Mouse (Mus musculus) lung, embryonic 15.5 days (tissue): ENCODE data around the gene Sdhc. TPM values are rescaled to one million over a fixed set of nuclear protein-coding genes. Genes with fewer than 3 reads are reported as not detected.

Experiments used
- ATAC-seq: fragments of 200-750 bp; cut with Nextera tagmentation; 2 replicates; pipeline ENCODE4 v1.8.0; 2017; ENCODE audit warnings: moderate number of reproducible peaks, borderline replicate concordance; ENCODE audit not compliant: low FRiP score, low TSS enrichment; ENCODE audit errors: extremely low read depth
- H3K27ac ChIP-seq: fragments of 300-500 bp; sonication (generic); 2 replicates; pipeline ENCODE4 v1.5.1; 2015; ENCODE audit warnings: moderate library complexity, mild to moderate bottlenecking, inconsistent platforms
- H3K27me3 ChIP-seq: fragments of 300-500 bp; sonication (generic); 2 replicates; pipeline ENCODE4 v1.6.1; 2015; ENCODE audit warnings: inconsistent platforms
- H3K36me3 ChIP-seq: fragments of 300-500 bp; sonication (generic); 2 replicates; pipeline ENCODE4 v1.6.1; 2015; ENCODE audit warnings: inconsistent platforms
- H3K4me1 ChIP-seq: fragments of 300-500 bp; sonication (generic); 2 replicates; pipeline ENCODE4 v1.6.1; 2015; ENCODE audit warnings: inconsistent platforms
- H3K4me2 ChIP-seq: fragments of 300-500 bp; sonication (generic); 2 replicates; pipeline ENCODE4 v1.6.1; 2015; ENCODE audit warnings: inconsistent platforms, mild to moderate bottlenecking, moderate library complexity
- H3K4me3 ChIP-seq: fragments of 300-500 bp; sonication (generic); 2 replicates; pipeline ENCODE4 v1.5.1; 2015; ENCODE audit warnings: mild to moderate bottlenecking, inconsistent platforms
- H3K9ac ChIP-seq: fragments of 300-500 bp; sonication (generic); 2 replicates; pipeline ENCODE4 v1.6.1; 2015; ENCODE audit warnings: inconsistent platforms
- H3K9me3 ChIP-seq: fragments of 300-500 bp; sonication (generic); 2 replicates; pipeline ENCODE4 v1.6.1; 2016; ENCODE audit warnings: inconsistent platforms
- WGBS: fragments of 180-500 bp; shearing (Covaris S2); methylation state at CpG from one replicate; pipeline ENCODE4 v1.1.7; 2015; 5-methylcytosine and 5-hydroxymethylcytosine counted together
- polyA plus RNA-seq: library from polyadenylated mRNA; unstranded; fragments of >200 nt; fragmentation: Nextera tagmentation; extraction: Ambion mirVana; gene quantifications from 2 replicates; pipeline ENCODE4 v1.2.1, GENCODE M21; 2015

The Sdhc gene
- polyA plus RNA-seq, 1 experiment from 2014 or later, result 256 TPM

- 40% methylated on average over 9 of the region's 9 CpGs for WGBS
- no peak for ATAC-seq
These were observed 40.8 kb downstream of the Sdhc start for GRCm38 (mm10) chr1:171109620-171110019.

DNA sequence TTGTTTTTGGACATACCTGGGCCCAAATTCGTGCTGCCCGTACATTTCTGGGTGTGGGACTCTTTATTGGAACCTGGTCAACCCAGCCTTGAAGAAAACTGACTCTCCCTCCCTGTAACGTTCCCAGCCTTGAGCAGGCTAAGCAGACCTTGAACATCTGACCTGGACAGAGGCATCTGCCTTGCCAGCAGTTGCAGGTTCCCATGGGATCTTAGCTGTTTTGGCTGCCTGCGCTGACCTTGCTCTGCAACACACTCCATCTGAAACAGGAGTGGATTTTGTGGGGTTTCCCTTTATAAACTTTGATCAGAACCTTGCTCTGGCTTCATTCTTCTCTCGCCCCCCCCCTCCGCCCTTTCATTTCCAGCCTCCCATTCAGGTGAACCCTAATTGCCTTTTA lies 45.2 kb downstream of the Sdhc start:
- 74% methylated on average over 6 of the region's 6 CpGs for WGBS
- Histone ChIP-seq H3K4me2 (no peak overlapping the region), H3K9ac (no peak overlapping the region), H3K9me3 (no peaks in the 10 kb centered on the region), H3K36me3 (no peaks in the 10 kb centered on the region), H3K4me3 (no peak overlapping the region), H3K27ac (no peak overlapping the region), H3K27me3 (no peaks in the 10 kb centered on the region), H3K4me1 (peaks cover 12% of the 10 kb centered on the region)
- ATAC-seq, result no peak

More at GRCm38 (mm10) chr1:171109620-171110019, 40.8 kb downstream of the Sdhc start:
- no peak overlapping the region for H3K4me2 ChIP-seq
- no peaks in the 10 kb centered on the region for H3K27me3 ChIP-seq
- no peak overlapping the region for H3K9ac ChIP-seq
- H3K4me1 ChIP-seq, result peaks cover 12% of the 10 kb centered on the region
- H3K4me3 ChIP-seq, result no peak overlapping the region
- no peak overlapping the region for H3K27ac ChIP-seq
- no peaks in the 10 kb centered on the region for H3K9me3 ChIP-seq
- H3K36me3 ChIP-seq, result no peaks in the 10 kb centered on the region

DNA sequence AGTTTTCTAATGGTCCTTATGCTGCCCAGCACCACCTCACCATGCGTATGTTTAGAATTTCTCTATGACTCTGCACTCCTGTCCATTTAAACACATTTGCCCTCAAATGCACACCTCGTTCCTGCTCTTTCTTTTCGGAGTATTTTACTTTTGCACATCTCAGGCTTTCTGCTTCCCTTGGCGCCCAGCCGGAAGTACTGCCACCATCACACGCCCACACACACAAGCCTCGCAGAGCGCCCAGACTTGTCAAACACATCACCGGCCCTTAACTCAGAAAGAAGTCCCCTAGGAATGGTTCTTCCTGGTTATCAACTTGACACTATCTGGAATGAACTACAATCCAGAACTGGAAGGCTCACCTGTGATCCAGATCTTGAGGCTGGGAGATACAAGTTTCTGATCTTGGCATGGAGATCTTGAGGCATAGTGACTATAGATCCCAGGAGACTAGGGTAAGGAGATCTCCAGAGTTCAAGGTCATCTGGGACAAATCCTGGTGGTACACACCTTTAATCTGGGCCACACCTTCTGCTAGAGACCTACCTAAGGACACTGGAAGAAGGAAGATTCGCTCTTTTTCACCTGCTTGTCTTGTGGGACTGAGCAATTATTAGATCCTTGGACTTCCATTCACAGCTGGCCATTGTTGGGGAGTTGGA lies 47.1 kb downstream of the Sdhc start:
- Histone ChIP-seq H3K4me1 (peaks cover 11% of the 10 kb centered on the region; the same call in 1 of the 2 replicates), H3K4me2 (peak overlapping the region; percentile 73), H3K36me3 (no peaks in the 10 kb centered on the region), H3K9me3 (no peaks in the 10 kb centered on the region), H3K27ac (no peak overlapping the region), H3K9ac (peak overlapping the region; percentile 16; the same call in 1 of the 2 replicates), H3K4me3 (peak overlapping the region; percentile 80), H3K27me3 (no peaks in the 10 kb centered on the region)
- 8% methylated on average over 10 of the region's 10 CpGs for WGBS
- ATAC-seq, result no peak; the same call in 1 of the 2 replicates

DNA sequence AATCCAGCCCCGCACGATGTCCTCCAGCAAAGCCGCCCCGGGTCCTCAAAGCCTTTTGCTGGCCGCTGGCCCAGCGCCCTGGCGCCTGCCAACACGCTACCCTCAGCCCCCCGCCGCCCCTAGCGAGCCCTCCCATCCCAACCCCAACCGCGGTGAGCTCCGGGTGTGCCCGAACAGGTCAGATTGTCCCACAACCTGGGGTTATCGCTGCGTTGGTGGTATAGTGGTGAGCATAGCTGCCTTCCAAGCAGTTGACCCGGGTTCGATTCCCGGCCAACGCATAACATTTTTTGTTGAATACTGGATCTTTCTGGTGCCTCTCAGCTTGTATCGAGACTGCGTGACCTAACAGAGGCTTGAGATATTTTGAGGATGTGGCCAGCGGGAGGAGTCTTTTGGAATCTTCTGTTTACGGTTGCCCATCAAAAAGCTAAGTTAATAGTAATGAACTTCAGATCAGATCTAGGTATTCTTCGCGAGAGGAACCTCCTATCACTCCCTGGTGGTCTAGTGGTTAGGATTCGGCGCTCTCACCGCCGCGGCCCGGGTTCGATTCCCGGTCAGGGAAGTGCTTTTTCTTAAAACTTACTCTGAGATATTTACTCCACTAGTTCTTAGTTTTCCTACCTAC lies 47.7 kb downstream of the Sdhc start:
- Histone ChIP-seq H3K36me3 (no peaks in the 10 kb centered on the region), H3K27me3 (no peaks in the 10 kb centered on the region), H3K27ac (peak overlapping the region; percentile 67; the same call in 1 of the 2 replicates), H3K4me1 (peaks cover 11% of the 10 kb centered on the region; the same call in 1 of the 2 replicates), H3K9me3 (no peaks in the 10 kb centered on the region), H3K4me3 (peak overlapping the region; percentile 80), H3K4me2 (peak overlapping the region; percentile 73), H3K9ac (peak overlapping the region; percentile 48)
- ATAC-seq, result peak; percentile 92
- under 1% methylated on average over 35 of the region's 35 CpGs for WGBS

DNA sequence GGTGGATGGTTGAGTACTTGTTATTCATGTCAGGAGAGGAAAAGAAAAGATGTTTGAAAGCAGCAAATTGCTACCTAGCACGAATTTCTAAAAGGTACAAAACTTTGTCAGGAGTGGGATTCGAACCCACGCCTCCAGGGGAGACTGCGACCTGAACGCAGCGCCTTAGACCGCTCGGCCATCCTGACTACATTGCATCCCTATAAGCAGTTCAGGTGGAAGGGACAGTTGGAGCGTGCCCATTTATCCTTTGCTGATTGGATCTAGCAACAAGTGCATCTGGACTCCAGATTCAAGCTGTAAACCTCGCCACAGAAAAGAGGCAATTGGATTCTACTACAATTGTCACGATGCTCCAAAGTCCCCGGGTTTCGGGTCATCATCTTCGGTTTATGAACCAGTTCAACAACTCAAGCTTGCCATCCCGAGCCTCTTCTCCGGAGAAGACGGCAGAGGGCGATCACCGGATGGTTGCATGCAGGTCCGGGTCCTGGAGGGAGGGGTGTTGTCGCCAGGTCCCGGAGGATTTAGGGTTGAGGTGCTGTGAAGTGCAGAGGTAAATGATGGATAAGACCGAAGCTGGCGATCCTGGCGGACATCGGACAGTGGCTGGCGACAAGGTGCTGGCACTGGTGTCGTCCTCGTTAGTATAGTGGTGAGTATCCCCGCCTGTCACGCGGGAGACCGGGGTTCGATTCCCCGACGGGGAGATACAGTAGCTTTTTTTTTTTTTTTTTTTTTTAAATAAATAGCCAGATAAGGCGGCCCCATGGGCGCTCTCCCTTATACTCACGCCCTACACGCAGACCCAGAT lies 48.5 kb downstream of the Sdhc start:
- ATAC-seq, result peak; percentile 87
- Histone ChIP-seq H3K27ac (peak overlapping the region; percentile 67; the same call in 1 of the 2 replicates), H3K9ac (peak overlapping the region; percentile 48), H3K36me3 (no peaks in the 10 kb centered on the region), H3K4me3 (peak overlapping the region; percentile 80), H3K4me2 (peak overlapping the region; percentile 73), H3K9me3 (no peaks in the 10 kb centered on the region), H3K4me1 (peaks cover 11% of the 10 kb centered on the region; the same call in 1 of the 2 replicates), H3K27me3 (no peaks in the 10 kb centered on the region)
- under 1% methylated on average over 40 of the region's 40 CpGs for WGBS

DNA sequence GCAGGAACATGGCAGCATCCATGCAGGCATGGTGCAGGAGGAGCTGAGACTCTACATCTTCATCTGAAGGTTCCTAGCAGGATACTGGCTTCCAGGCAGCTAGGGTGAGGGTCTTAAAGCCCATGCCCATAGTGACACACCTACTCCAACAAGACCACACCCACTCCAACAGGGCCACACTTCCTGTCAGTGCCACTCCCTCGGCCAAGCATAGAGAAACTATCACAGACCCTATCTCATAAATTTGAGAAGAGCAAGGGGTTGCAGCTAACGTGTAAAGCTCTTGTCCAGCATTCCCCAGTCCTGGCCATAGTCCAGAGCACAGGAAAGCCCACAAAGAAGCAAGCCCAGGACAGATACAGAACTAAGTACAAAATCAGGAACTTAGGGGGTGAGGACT lies 49.4 kb downstream of the Sdhc start:
- Histone ChIP-seq H3K4me2 (no peak overlapping the region), H3K27me3 (no peaks in the 10 kb centered on the region), H3K9ac (no peak overlapping the region), H3K9me3 (no peaks in the 10 kb centered on the region), H3K4me1 (peaks cover 15% of the 10 kb centered on the region), H3K4me3 (0 out of 2 replicates have a peak overlapping the region, but pooled peaks have one; percentile 80), H3K36me3 (no peaks in the 10 kb centered on the region), H3K27ac (no peak overlapping the region)
- ATAC-seq, result no peak
- WGBS, result 50% methylated on average over 2 of the region's 2 CpGs

GRCm38 (mm10) chr1:171097612-171098011 lies 52.8 kb downstream of the Sdhc start:
- H3K36me3 ChIP-seq, result no peaks in the 10 kb centered on the region
- no peaks in the 10 kb centered on the region for H3K27me3 ChIP-seq
- no peaks in the 10 kb centered on the region for H3K9me3 ChIP-seq
- whole genome bisulfite sequencing, result 20% methylated on average over 2 of the region's 2 CpGs
- H3K9ac ChIP-seq, result no peak overlapping the region
- H3K27ac ChIP-seq, result no peak overlapping the region
- H3K4me2 ChIP-seq, result no peak overlapping the region
- H3K4me3 ChIP-seq, result no peak overlapping the region
- ATAC-seq, result no peak
- H3K4me1 ChIP-seq, result peaks cover 7% of the 10 kb centered on the region

DNA sequence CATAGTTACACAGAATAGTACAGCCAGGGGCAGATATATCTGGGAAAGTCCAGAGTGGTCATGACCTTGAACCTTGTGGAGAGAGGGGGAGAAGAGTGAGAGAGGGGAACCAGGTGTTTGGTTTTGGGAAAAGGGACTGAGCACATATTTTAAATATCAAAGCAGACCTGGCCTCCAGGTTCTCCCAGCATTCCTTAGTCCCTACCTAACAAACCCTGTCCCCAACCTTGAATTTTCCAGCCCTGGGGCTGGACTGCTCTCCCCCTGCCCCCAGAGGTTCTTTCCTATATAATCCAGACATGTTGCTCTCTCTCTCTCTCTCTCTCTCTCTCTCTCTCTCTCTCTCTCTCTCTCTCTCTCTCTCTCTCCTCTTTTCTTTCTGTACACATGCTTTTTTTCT lies 53.3 kb downstream of the Sdhc start:
- H3K4me2 ChIP-seq, result no peak overlapping the region
- H3K27ac ChIP-seq, result peak overlapping the region; percentile 70; the same call in 1 of the 2 replicates
- H3K9me3 ChIP-seq, result no peaks in the 10 kb centered on the region
- no peaks in the 10 kb centered on the region for H3K27me3 ChIP-seq
- peaks cover 7% of the 10 kb centered on the region for H3K4me1 ChIP-seq
- no peak for ATAC-seq
- H3K9ac ChIP-seq, result no peak overlapping the region
- H3K36me3 ChIP-seq, result no peaks in the 10 kb centered on the region
- no peak overlapping the region for H3K4me3 ChIP-seq

DNA sequence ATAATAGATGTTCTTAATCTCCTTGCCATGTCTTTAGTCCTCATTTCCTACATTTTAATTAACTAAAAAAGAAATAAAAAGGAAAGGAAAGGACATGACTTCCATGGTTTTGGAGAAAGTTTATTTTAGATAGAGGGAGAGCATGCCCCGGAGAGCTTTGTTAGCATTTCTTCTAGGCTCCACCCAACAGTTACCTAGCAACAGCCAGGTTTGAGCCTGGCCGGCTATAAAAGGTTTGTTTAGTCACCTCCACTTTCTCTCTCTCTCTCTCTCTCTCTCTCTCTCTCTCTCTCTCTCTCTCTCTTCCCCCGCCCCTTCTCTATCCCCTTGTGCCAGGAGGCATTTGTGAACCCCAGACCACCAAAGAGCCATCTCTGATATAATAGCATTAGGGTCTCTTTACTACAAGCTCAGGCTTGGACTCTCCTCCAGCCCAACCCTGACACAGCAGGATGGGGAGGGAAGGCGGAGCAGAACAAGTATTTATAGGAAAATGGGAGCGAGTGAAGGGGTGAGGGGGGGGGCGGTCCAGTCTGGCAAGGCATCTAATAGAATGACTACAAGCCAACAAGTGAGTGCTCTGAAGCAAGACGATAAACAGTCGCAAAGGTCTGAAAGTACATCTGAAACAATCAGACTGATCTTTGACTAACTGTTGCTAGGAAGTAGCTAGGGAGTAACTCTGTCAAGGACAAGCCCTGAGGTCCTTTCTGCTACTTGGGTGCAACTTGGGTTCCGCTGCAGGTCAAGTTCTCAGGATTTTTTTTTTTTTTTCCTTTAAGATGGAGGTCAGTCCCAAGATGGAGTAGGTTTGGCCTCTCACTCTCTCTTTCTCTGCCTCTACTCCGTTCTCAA lies 54.1 kb downstream of the Sdhc start:
- H3K4me3 ChIP-seq, result 0 out of 2 replicates have a peak overlapping the region, but pooled peaks have one; percentile 5
- H3K27me3 ChIP-seq, result no peaks in the 10 kb centered on the region
- 17% methylated on average over 10 of the region's 10 CpGs for WGBS
- H3K36me3 ChIP-seq, result no peaks in the 10 kb centered on the region
- H3K27ac ChIP-seq, result peak overlapping the region; percentile 70
- H3K4me1 ChIP-seq, result peaks cover 7% of the 10 kb centered on the region
- no peak overlapping the region for H3K9ac ChIP-seq
- H3K4me2 ChIP-seq, result peak overlapping the region; percentile 27; the same call in 1 of the 2 replicates
- H3K9me3 ChIP-seq, result no peaks in the 10 kb centered on the region
- ATAC-seq, result peak; percentile 54; the same call in 1 of the 2 replicates

DNA sequence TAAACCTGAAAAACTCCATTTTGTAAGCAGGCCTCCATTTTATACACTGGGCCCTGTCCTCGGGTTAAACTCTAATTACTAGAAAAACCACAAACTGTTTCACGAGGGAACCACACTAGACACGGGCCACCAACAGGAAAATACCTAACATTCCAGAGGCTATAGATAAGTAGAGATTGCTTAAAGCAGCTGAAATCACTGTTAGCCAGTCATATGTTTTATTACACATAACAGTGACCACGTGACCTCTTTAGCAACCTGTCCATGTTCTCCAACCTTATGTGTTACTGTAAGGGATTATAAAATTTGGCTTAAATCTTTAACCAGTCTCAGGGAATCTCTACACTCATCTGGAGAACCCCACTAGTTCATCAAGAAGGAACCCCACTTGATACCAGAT lies 56.0 kb downstream of the Sdhc start:
- 45% methylated on average over 4 of the region's 4 CpGs for WGBS
- ATAC-seq, result no peak

DNA sequence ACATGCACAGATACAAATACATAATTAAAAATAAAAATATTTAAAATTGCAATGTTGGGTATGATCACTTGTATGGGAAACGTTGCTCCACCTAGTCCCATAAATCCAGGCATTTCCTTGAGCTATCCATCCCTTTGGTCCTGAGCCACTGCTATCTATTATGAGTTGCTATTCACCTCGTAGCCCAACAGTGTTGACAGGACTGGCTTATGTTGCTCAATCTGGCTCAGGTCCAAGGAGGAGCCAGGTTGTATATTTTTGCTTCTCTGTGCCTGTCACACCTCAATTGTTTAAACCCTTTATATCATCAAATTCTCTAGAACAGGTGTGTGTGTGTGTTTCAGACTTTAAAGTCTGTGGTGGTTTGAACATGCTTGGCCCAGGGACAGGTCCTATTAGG lies 59.6 kb downstream of the Sdhc start:
- 48% methylated on average over 2 of the region's 2 CpGs for WGBS

More for the DNA sequence above, 56.0 kb downstream of the Sdhc start:
- Histone ChIP-seq H3K4me1 (peaks cover 4% of the 10 kb centered on the region), H3K27me3 (no peaks in the 10 kb centered on the region), H3K9me3 (no peaks in the 10 kb centered on the region), H3K4me2 (no peak overlapping the region), H3K9ac (no peak overlapping the region), H3K4me3 (no peak overlapping the region), H3K27ac (peak overlapping the region; percentile 48), H3K36me3 (no peaks in the 10 kb centered on the region)

More for the DNA sequence above, 59.6 kb downstream of the Sdhc start:
- Histone ChIP-seq H3K36me3 (no peaks in the 10 kb centered on the region), H3K9ac (no peak overlapping the region), H3K9me3 (no peaks in the 10 kb centered on the region), H3K4me2 (no peak overlapping the region), H3K27ac (no peak overlapping the region), H3K27me3 (peaks cover 10% of the 10 kb centered on the region), H3K4me1 (0 out of 2 replicates have a peak, but pooled peaks cover 6% of the 10 kb centered on the region), H3K4me3 (no peak overlapping the region)
- ATAC-seq, result no peak
